Mouse (Mus musculus) midbrain, embryonic 11.5 days (tissue): Measurements from ENCODE around the gene Eapp. TPM values are rescaled to one million over a fixed set of nuclear protein-coding genes. Genes with fewer than 3 reads are reported as not detected.
A peak's percentile ranks its signal among the peaks of the same experiment; 100 is the strongest.
"Not testable (repeated sequence)": the region's sequence is repeated elsewhere in the genome, so short reads cannot be mapped to it uniquely, and the experiment has no call there.

Experiments
- ATAC-seq: fragments of 200-750 bp; cut with Nextera tagmentation; 2 replicates; pipeline ENCODE4 v1.8.0; 2017; ENCODE audit warnings: moderate TSS enrichment, moderate library complexity; ENCODE audit not compliant: low FRiP score
- DNase-seq: peaks from one replicate; pipeline ENCODE4 v3.0.0; 2015; ENCODE audit warnings: low spot score; ENCODE audit errors: missing footprints
- H3K27ac ChIP-seq: fragments of 300-500 bp; sonication (generic); 2 replicates; pipeline ENCODE4 v1.5.1; 2014; ENCODE audit warnings: low read depth, low read length
- H3K27me3 ChIP-seq: fragments of 300-500 bp; sonication (generic); 2 replicates; pipeline ENCODE4 v1.6.1; 2014; ENCODE audit warnings: mild to moderate bottlenecking, low read length, moderate library complexity, mixed read lengths; ENCODE audit not compliant: control insufficient read depth, insufficient read depth
- H3K36me3 ChIP-seq: fragments of 300-500 bp; sonication (generic); 2 replicates; pipeline ENCODE4 v1.6.1; 2014; ENCODE audit warnings: mild to moderate bottlenecking, low read length, moderate library complexity, mixed read lengths; ENCODE audit not compliant: control insufficient read depth, insufficient read depth
- H3K4me1 ChIP-seq: fragments of 300-500 bp; sonication (generic); 2 replicates; pipeline ENCODE4 v1.6.1; 2014; ENCODE audit warnings: low read length; ENCODE audit not compliant: control insufficient read depth, insufficient read depth
- H3K4me2 ChIP-seq: fragments of 300-500 bp; sonication (generic); 2 replicates; pipeline ENCODE4 v1.6.1; 2014; ENCODE audit warnings: mild to moderate bottlenecking, moderate library complexity
- H3K4me3 ChIP-seq: fragments of 300-500 bp; sonication (generic); 2 replicates; pipeline ENCODE4 v1.5.1; 2014; ENCODE audit warnings: low read depth, low read length
- H3K9ac ChIP-seq: fragments of 300-500 bp; sonication (generic); 2 replicates; pipeline ENCODE4 v1.6.1; 2014; ENCODE audit warnings: low read length
- H3K9me3 ChIP-seq: fragments of 300-500 bp; sonication (generic); 2 replicates; pipeline ENCODE4 v1.6.1; 2016; ENCODE audit warnings: low read length; ENCODE audit not compliant: control insufficient read depth
- WGBS: fragments of 180-500 bp; shearing (Covaris S2); extraction: QIAGEN DNeasy Blood & Tissue Kit; methylation state at CpG from one replicate; pipeline ENCODE4 v1.1.7; 2014; 5-methylcytosine and 5-hydroxymethylcytosine counted together
- polyA plus RNA-seq: library from polyadenylated mRNA; unstranded; fragments of >200 nt; fragmentation: Nextera tagmentation; extraction: Ambion mirVana; gene quantifications from 2 replicates; pipeline ENCODE4 v1.2.1, GENCODE M21; 2014

The Eapp gene
- polyA plus RNA-seq, 1 experiment from 2014 or later: 77.8 TPM

GRCm38 (mm10) chr12:54713822-54714626, 18.3 kb upstream of the Eapp start:
- not testable (repeated sequence) for H3K4me2 ChIP-seq, H3K4me1 ChIP-seq, H3K9ac ChIP-seq, H3K9me3 ChIP-seq, H3K36me3 ChIP-seq, H3K27ac ChIP-seq, DNase-seq, H3K27me3 ChIP-seq, H3K4me3 ChIP-seq
- peak; percentile 63 for ATAC-seq
- 0% methylated on average over 5 of the region's 48 CpGs for WGBS

- not testable (repeated sequence) for H3K9me3 ChIP-seq, H3K4me3 ChIP-seq, H3K27ac ChIP-seq, DNase-seq, H3K9ac ChIP-seq, H3K27me3 ChIP-seq, H3K36me3 ChIP-seq, H3K4me1 ChIP-seq, H3K4me2 ChIP-seq
- ATAC-seq: peak; percentile 84
- 0% methylated on average over 3 of the region's 8 CpGs for WGBS
Measured at GRCm38 (mm10) chr12:54710494-54710879, 14.8 kb upstream of the Eapp start.

- H3K36me3 ChIP-seq, H3K27ac ChIP-seq, H3K4me2 ChIP-seq: not testable (repeated sequence)
Measured at GRCm38 (mm10) chr12:54709691-54710493, 14.2 kb upstream of the Eapp start.

GRCm38 (mm10) chr12:54699394-54699793, 3.7 kb upstream of the Eapp start:
- Histone ChIP-seq H3K27ac (no peak overlapping the region), H3K4me2 (no peak overlapping the region), H3K9ac (no peak overlapping the region), H3K27me3 (no peaks in the 10 kb centered on the region), H3K4me3 (no peak overlapping the region), H3K36me3 (no peaks in the 10 kb centered on the region), H3K9me3 (no peaks in the 10 kb centered on the region), H3K4me1 (peaks cover 2% of the 10 kb centered on the region; the same call in 1 of the 2 replicates)
- WGBS: 80% methylated on average over 7 of the region's 7 CpGs
- no peak for DNase-seq
- no peak for ATAC-seq

More at GRCm38 (mm10) chr12:54709691-54710493, 14.2 kb upstream of the Eapp start:
- not testable (repeated sequence) for H3K9me3 ChIP-seq, H3K9ac ChIP-seq, H3K27me3 ChIP-seq, H3K4me3 ChIP-seq, H3K4me1 ChIP-seq, DNase-seq
- WGBS: 0% methylated on average over 8 of the region's 44 CpGs
- ATAC-seq: peak; percentile 76

GRCm38 (mm10) chr12:54697791-54698250, 2.1 kb upstream of the Eapp start:
- ATAC-seq: no peak
- H3K4me2 ChIP-seq: no peak overlapping the region
- H3K27ac ChIP-seq: no peak overlapping the region
- H3K36me3 ChIP-seq: no peaks in the 10 kb centered on the region
- H3K27me3 ChIP-seq: no peaks in the 10 kb centered on the region
- no peak overlapping the region for H3K9ac ChIP-seq
- H3K4me1 ChIP-seq: peaks cover 2% of the 10 kb centered on the region; the same call in 1 of the 2 replicates
- peak; percentile 84 for DNase-seq
- 67% methylated on average over 6 of the region's 6 CpGs for WGBS
- no peaks in the 10 kb centered on the region for H3K9me3 ChIP-seq
- no peak overlapping the region for H3K4me3 ChIP-seq

GRCm38 (mm10) chr12:54697003-54697597, 1.4 kb upstream of the Eapp start:
- Histone ChIP-seq H3K27me3 (no peaks in the 10 kb centered on the region), H3K36me3 (no peaks in the 10 kb centered on the region), H3K9ac (no peak overlapping the region), H3K4me3 (no peak overlapping the region), H3K9me3 (no peaks in the 10 kb centered on the region), H3K4me1 (peaks cover 2% of the 10 kb centered on the region; the same call in 1 of the 2 replicates), H3K27ac (no peak overlapping the region), H3K4me2 (no peak overlapping the region)
- ATAC-seq: peak; percentile 28
- peak; percentile 90 for DNase-seq
- WGBS: 21% methylated on average over 7 of the region's 7 CpGs

GRCm38 (mm10) chr12:54696242-54697002, 725 bp upstream of the Eapp start:
- ATAC-seq: peak; percentile 90
- Histone ChIP-seq H3K27me3 (no peaks in the 10 kb centered on the region), H3K9ac (peak overlapping the region; percentile 86), H3K27ac (peak overlapping the region; percentile 93), H3K9me3 (no peaks in the 10 kb centered on the region), H3K4me1 (peaks cover 2% of the 10 kb centered on the region; the same call in 1 of the 2 replicates), H3K4me3 (peak overlapping the region; percentile 83), H3K4me2 (peak overlapping the region; percentile 54), H3K36me3 (no peaks in the 10 kb centered on the region)
- peak; percentile 99 for DNase-seq
- under 1% methylated on average over 32 of the region's 32 CpGs for whole genome bisulfite sequencing

GRCm38 (mm10) chr12:54694847-54695510, 718 bp downstream of the Eapp start:
- no peak for ATAC-seq
- no peaks in the 10 kb centered on the region for H3K27me3 ChIP-seq

More at GRCm38 (mm10) chr12:54694847-54695510, 718 bp downstream of the Eapp start:
- Histone ChIP-seq H3K9ac (peak overlapping the region; percentile 86), H3K4me2 (peak overlapping the region; percentile 54), H3K4me1 (peaks cover 2% of the 10 kb centered on the region; the same call in 1 of the 2 replicates), H3K4me3 (peak overlapping the region; percentile 83), H3K9me3 (no peaks in the 10 kb centered on the region), H3K27ac (peak overlapping the region; percentile 93), H3K36me3 (no peaks in the 10 kb centered on the region)
- DNase-seq: no peak
- WGBS: 40% methylated on average over 12 of the region's 12 CpGs
